Mouse (Mus musculus) C2C12 (cell line): ENCODE results near the gene Nhej1. TPM values are rescaled to one million over a fixed set of nuclear protein-coding genes. Genes with fewer than 3 reads are reported as not detected.

Source experiments
- H3K27me3 ChIP-seq: one replicate; pipeline ENCODE4 v1.6.1; 2011; ENCODE audit not compliant: control insufficient read depth, insufficient read depth, insufficient read length
- H3K36me3 ChIP-seq: one replicate; pipeline ENCODE4 v1.6.1; 2011; ENCODE audit not compliant: control insufficient read depth, insufficient read depth
- H3K4me3 ChIP-seq: one replicate; pipeline ENCODE4 v1.5.1; 2011; ENCODE audit warnings: mild to moderate bottlenecking, control low read depth; ENCODE audit not compliant: poor library complexity, insufficient read depth, severe bottlenecking
- H3K79me2 ChIP-seq: one replicate; pipeline ENCODE4 v1.6.1; 2011; ENCODE audit not compliant: control insufficient read depth, insufficient read depth
- H3K79me3 ChIP-seq: one replicate; pipeline ENCODE4 v1.6.1; 2011; ENCODE audit warnings: low read depth, control low read depth
- H3ac ChIP-seq: one replicate; pipeline ENCODE3; 2011; ENCODE audit warnings: low read depth; ENCODE audit not compliant: control insufficient read depth, insufficient read length
- CEBPB ChIP-seq: IDR thresholded peaks from one replicate; pipeline ENCODE4 v1.6.1; 2011; ENCODE audit warnings: low read depth, mild to moderate bottlenecking, control low read depth, moderate library complexity
- CTCF ChIP-seq: IDR thresholded peaks from one replicate; pipeline ENCODE4 v1.5.1; 2011; ENCODE audit not compliant: control insufficient read depth, insufficient read depth, insufficient read length
- FOSL1 ChIP-seq: IDR thresholded peaks from one replicate; pipeline ENCODE4 v1.8.0; 2011; ENCODE audit warnings: mild to moderate bottlenecking, low read length; ENCODE audit not compliant: poor library complexity, insufficient read depth, severe bottlenecking
- MAX ChIP-seq: IDR thresholded peaks from one replicate; pipeline ENCODE4 v1.6.1; 2011; ENCODE audit warnings: mild to moderate bottlenecking, control low read depth
- MYOD1 ChIP-seq: IDR thresholded peaks from one replicate; pipeline ENCODE4 v1.6.1; 2011; ENCODE audit warnings: low read depth; ENCODE audit not compliant: control insufficient read depth, insufficient read length
- MYOG ChIP-seq: IDR thresholded peaks from one replicate; pipeline ENCODE4 v1.6.1; 2011; ENCODE audit not compliant: control insufficient read depth, insufficient read length; ENCODE audit errors: extremely low read depth
- USF1 ChIP-seq: IDR thresholded peaks from one replicate; pipeline ENCODE4 v1.6.1; 2011; ENCODE audit warnings: low read depth, mild to moderate bottlenecking, control low read depth, moderate library complexity
- polyA plus RNA-seq: library from polyadenylated mRNA; unstranded; fragments of >200 nt; fragmentation: generic; extraction: Trizol; gene quantifications from one replicate; pipeline ENCODE4 v1.2.1, GENCODE M21; 2012; ENCODE audit warnings: missing spikeins

Nhej1 gene
- polyA plus RNA-seq, 1 experiment = 5.2 TPM

DNA sequence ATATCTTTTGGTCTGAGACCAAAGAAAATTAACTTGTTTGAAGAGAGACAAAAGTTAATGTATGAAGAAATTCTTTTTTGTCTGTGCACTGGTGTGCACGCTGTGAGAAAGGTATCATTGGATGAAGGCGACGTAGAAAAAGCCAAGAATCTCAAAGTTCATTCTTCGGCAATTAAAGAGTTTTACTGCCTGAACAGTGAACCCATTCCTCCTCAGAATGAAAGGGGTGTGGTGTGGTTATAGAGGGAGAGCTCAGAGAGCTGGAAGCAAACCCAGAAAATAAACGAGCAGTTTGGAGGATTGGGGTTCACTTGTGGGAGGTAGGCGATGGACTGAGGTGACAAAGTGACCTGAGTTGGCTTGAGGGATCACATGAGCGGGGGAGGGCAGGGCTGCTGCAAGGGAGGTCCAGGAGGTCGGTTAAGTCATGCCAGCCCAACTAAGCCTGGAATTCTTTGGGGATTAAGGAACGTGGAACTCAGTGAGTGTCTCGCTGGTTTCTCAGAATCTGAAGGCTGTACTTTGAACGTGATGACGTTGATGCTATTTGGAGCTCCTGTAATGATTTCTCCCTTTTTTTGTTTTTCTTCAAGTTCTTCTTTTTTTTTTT, 188.7 kb downstream of the Nhej1 start:
- Histone ChIP-seq H3K79me3 (no peaks in the 10 kb centered on the region), H3K4me3 (no peak overlapping the region), H3K79me2 (no peaks in the 10 kb centered on the region), H3K27me3 (peaks cover 21% of the 10 kb centered on the region), H3K36me3 (no peaks in the 10 kb centered on the region), H3ac (no peak overlapping the region)
- TF ChIP-seq CTCF = no peak
- no peak for TF ChIP-seq CEBPB
- no peak for TF ChIP-seq MAX
- no peak for TF ChIP-seq FOSL1
- no peak for TF ChIP-seq USF1
- no peak for TF ChIP-seq MYOG
- TF ChIP-seq MYOD1 = no peak

DNA sequence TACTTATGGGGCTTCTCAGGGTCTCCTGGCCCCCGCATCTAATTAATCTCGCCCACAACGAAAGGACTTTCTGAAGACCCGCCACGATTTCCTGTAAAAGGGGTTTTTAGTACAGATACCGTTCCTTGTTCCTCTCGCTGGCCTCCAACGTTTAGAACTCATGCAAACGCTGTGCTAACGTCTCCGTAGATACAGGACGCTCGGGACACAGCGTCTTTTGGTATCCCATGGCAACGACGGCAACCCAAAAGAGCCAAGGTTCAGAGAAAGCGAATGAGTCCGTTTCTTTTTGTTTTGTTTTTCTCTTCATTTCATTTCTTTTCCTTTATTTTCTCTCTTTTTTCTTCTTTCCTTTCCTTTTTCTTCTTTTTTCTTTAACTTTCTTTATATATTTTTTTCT, 189.6 kb downstream of the Nhej1 start, which contains the start of gene Cfap65:
TSS of gene Cfap65 (minus strand) at position 198 of the 400 bp plus-strand sequence.
- H3K27me3 ChIP-seq = peaks cover 17% of the 10 kb centered on the region
- H3K36me3 ChIP-seq = no peaks in the 10 kb centered on the region
- H3ac ChIP-seq = no peak within 1 kb of the TSS
- TF ChIP-seq MYOD1 (no peak), MAX (no peak), FOSL1 (no peak), MYOG (no peak), USF1 (no peak), CEBPB (no peak), CTCF (no peak)
- no peak within 1 kb of the TSS for H3K4me3 ChIP-seq
- no peaks in the 10 kb centered on the region for H3K79me2 ChIP-seq
- no peaks in the 10 kb centered on the region for H3K79me3 ChIP-seq

DNA sequence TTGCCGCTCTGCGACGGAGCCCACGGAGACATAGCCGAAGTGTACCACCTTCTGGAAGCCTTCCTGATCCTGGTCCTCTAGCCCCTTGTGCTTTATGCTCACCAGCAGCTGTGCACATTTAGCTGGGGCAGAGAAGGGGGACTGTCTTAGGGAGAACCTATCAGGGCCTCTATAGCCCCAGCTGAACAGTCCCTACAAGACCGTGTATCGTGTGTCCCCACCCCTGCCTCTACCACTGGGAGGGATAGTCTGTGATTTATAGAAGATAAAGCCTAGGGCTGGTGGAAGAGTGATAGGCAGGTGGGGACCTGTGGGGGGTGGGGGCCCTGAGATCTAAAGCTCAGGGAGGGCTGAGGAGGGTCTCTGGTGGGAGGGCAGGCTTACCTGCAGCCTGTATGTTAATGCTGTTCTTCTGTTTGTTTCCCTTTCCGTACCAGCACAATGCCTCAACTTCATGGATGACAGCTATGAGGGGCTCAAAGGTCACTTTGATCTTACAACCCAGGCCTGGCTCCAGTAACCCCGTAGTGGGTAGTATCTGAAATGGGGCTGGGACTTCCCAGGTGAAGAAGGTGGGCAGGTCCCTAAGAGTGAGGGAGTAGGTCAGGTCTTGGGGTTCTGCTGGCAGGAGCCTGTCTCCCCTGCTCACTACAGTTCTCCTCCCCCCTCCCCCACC, 197.2 kb downstream of the Nhej1 start:
- TF ChIP-seq FOSL1 = no peak
- no peak for TF ChIP-seq MYOG
- no peak for TF ChIP-seq CEBPB
- TF ChIP-seq USF1 = no peak
- TF ChIP-seq MYOD1 = no peak
- no peaks in the 10 kb centered on the region for H3K79me2 ChIP-seq
- H3K27me3 ChIP-seq = peaks cover 50% of the 10 kb centered on the region
- no peak overlapping the region for H3ac ChIP-seq
- no peak overlapping the region for H3K4me3 ChIP-seq
- no peaks in the 10 kb centered on the region for H3K79me3 ChIP-seq
- H3K36me3 ChIP-seq = no peaks in the 10 kb centered on the region

DNA sequence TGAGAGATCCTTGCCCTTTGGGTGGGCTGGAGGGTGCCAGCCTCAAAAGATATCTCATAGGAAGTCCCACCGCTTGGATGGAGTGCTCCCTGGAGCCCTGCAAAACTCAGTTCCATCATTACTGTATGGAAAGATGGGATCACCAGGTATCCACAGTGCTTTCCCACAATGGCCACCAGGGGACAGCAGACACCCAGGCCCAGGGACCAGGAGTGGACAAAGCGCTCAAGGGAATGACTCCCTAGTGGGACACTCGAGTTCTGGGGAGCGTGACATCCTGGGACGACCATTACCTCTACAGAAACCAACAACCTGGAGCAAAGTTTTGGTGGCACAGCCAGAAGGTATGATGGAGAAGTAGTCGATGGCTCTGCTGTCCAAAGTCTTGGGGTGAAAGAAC, 198.3 kb downstream of the Nhej1 start:
- Histone ChIP-seq H3K79me2 (no peaks in the 10 kb centered on the region), H3K79me3 (no peaks in the 10 kb centered on the region), H3ac (no peak overlapping the region), H3K27me3 (peaks cover 60% of the 10 kb centered on the region), H3K4me3 (no peak overlapping the region), H3K36me3 (no peaks in the 10 kb centered on the region)
- TF ChIP-seq CTCF (peak; percentile 79), MAX (no peak)

DNA sequence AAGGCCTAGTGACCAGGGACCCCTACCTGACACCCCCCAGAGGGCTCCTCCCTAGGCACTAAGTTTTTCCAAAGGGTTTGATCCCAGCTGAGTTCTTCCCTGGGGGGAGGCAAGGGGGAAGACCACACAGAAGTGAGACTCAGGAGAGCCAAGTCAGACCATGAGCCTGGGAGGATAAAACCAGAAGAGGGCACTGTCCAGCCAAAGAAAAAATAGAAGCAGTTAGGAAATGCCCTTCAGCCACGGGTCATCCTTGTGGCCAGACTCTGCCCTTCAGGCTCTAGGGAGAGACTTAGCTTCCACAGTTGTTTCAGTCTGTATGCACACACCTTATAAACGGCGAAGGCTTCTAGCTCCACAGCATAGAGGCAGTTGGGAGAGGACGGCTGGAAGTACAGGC, 200.5 kb downstream of the Nhej1 start:
- no peaks in the 10 kb centered on the region for H3K79me2 ChIP-seq
- H3K36me3 ChIP-seq = no peaks in the 10 kb centered on the region
- H3K27me3 ChIP-seq = peaks cover 58% of the 10 kb centered on the region
- TF ChIP-seq CTCF = no peak
- no peaks in the 10 kb centered on the region for H3K79me3 ChIP-seq
- H3ac ChIP-seq = no peak overlapping the region
- no peak overlapping the region for H3K4me3 ChIP-seq

Other genes starting within 250 kb of the Nhej1 start
- not detected for gene Fev, start 239.8 kb downstream of the Nhej1 start, polyA plus RNA-seq
- gene Cryba2, start 232.1 kb downstream of the Nhej1 start, polyA plus RNA-seq = not detected
- not detected for gene Cfap65, start 189.6 kb downstream of the Nhej1 start, polyA plus RNA-seq
- 0.07 TPM for gene Ihh, start 173.5 kb downstream of the Nhej1 start, polyA plus RNA-seq
- 0.08 TPM for gene Slc23a3, start 8.7 kb upstream of the Nhej1 start, polyA plus RNA-seq
- gene Cnppd1, start 17.5 kb upstream of the Nhej1 start, polyA plus RNA-seq = 25.8 TPM
- 37.5 TPM for gene Retreg2, start 17.6 kb upstream of the Nhej1 start, polyA plus RNA-seq
- gene Zfand2b, start 43.4 kb upstream of the Nhej1 start, polyA plus RNA-seq = 23.6 TPM
- gene Abcb6, start 55.2 kb upstream of the Nhej1 start, polyA plus RNA-seq = 34.9 TPM
- gene Ankzf1, start 67.0 kb upstream of the Nhej1 start, polyA plus RNA-seq = 4.0 TPM
- 16.8 TPM for gene Atg9a, start 67.0 kb upstream of the Nhej1 start, polyA plus RNA-seq
- gene Glb1l, start 85.6 kb upstream of the Nhej1 start, polyA plus RNA-seq = 1.3 TPM
- 110 TPM for gene Stk16, start 85.6 kb upstream of the Nhej1 start, polyA plus RNA-seq
- gene Tuba4a, start 94.7 kb upstream of the Nhej1 start, polyA plus RNA-seq = 167 TPM
- not detected for gene A630095N17Rik, start 106.9 kb upstream of the Nhej1 start, polyA plus RNA-seq
- 27.7 TPM for gene Dnajb2, start 111.2 kb upstream of the Nhej1 start, polyA plus RNA-seq
- gene Ptprn, start 139.3 kb upstream of the Nhej1 start, polyA plus RNA-seq = 15.3 TPM
- not detected for gene Resp18, start 153.2 kb upstream of the Nhej1 start, polyA plus RNA-seq
- 134 TPM for gene Dnpep, start 192.8 kb upstream of the Nhej1 start, polyA plus RNA-seq
- gene Des, start 235.1 kb upstream of the Nhej1 start, polyA plus RNA-seq = 657 TPM